Mouse (Mus musculus): ENCODE data around the gene Rabgap1l. TPM values are rescaled to one million over a fixed set of nuclear protein-coding genes. Genes with fewer than 3 reads are reported as not detected.
"Not testable (repeated sequence)": the region's sequence is repeated elsewhere in the genome, so short reads cannot be mapped to it uniquely, and the experiment has no call there.

The Rabgap1l gene
- total RNA-seq, 2 experiments from 2014 or later: 194 to 203 TPM

GRCm38 (mm10) chr1:160520665-160521064 is 272.3 kb downstream of the Rabgap1l start:
- intact Hi-C loops (cut with DNase I): no loop called here
- DNase-seq: no peak

DNA sequence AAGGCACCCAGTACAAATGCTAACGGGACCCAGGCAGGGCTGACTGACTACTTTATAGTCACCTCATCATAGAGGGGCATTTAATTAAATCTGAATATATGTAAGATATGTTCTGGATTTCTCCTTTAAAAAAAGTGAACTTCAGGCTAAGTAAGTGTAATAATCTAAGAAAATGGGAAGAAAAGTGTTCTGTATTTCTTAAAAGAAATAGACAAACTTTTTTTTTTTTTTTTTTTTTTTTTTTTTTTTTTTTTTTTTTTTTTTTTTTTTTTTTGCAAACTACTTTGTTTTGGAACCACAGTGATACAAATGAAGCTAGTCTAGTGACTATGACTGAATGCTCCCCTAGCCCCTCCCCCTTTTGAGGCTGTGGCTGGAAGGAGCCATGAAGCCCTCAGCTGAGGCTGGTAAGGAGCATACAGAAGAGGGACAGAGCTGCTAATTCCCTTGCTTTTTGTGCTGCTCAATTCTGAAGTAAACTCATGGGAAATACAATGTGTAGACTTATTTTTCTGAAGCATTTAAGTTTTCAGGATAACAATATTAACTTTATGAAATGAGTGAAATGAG is 273.0 kb downstream of the Rabgap1l start:
- intact Hi-C loops (cut with DNase I): no loop called here
- DNase-seq: no peak

GRCm38 (mm10) chr1:160518552-160518951 is 274.5 kb downstream of the Rabgap1l start:
- intact Hi-C loops (cut with DNase I): no loop called here
- DNase-seq: no peak

GRCm38 (mm10) chr1:160507766-160508165 is 285.2 kb downstream of the Rabgap1l start:
- intact Hi-C loops (cut with DNase I): no loop called here

GRCm38 (mm10) chr1:160496906-160497577 is 296.0 kb downstream of the Rabgap1l start:
- intact Hi-C loops (cut with DNase I): no loop called here
- DNase-seq: no peak

More at GRCm38 (mm10) chr1:160507766-160508165, 285.2 kb downstream of the Rabgap1l start:
- DNase-seq: no peak

GRCm38 (mm10) chr1:160485731-160486130 is 307.3 kb downstream of the Rabgap1l start:
- intact Hi-C loops (cut with DNase I): no loop called here
- DNase-seq: no peak

DNA sequence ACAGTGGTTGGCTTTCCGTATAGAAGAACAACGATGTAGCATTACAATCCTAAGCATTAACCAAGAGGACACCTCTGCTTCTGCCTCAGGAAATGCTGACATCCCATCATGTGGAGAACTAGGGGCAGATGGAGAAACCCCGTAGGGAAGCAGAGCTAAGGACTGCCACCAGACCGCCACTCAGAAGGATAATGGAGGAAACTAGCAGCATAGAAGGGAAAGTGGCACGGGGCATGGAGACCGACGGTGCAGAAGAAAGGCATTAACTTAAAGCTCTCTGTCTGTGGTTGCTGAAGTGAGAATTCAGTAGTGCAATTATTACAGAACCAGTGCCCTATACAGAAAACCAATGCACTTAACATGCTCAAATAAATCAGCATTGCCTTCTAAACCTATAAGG is 308.0 kb downstream of the Rabgap1l start:
- intact Hi-C loops (cut with DNase I): no loop called here
- peak; percentile 0 for DNase-seq

DNA sequence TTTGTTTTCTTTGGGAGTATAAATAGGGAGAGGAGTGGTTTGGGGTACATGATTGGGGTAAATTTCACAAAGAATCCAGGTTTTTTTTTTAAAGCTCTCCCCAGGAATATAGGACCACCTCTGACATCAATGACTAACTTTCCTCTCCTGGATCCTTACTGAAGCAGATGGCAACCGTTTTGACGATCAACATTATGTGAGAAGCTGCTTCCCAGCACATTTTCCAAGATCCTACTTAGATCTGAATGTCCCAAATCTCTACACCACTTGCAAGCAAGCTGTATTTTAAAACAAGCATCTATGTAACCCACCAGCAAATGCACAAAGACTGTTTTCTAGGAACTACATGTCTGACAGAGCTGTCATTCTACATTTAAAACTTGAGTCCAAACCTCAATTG is 311.4 kb downstream of the Rabgap1l start:
- DNase-seq: no peak
- intact Hi-C loops (cut with DNase I): no loop called here

DNA sequence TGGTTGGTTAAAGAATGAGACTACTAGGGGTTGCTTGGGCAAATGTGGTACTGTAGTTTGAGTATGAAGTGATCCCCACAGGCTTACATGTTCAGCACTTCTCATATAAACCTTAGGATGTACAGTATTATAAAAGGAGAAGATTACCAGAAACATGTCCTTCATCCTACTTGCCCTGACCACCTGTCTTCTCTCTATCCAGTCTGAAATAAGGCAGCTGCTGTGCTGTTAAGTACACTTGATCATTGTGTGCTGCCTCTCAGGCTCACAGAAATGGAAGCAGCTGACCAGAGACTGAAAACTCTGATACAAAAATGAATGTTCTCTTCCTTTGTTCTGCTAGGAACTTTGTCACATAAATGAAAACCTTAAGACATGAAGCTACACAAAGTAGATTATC is 325.6 kb downstream of the Rabgap1l start:
- intact Hi-C loops (cut with DNase I): no loop called here
- DNase-seq: no peak

GRCm38 (mm10) chr1:160465186-160465585 is 327.8 kb downstream of the Rabgap1l start:
- intact Hi-C loops (cut with DNase I): no loop called here
- no peak for DNase-seq

DNA sequence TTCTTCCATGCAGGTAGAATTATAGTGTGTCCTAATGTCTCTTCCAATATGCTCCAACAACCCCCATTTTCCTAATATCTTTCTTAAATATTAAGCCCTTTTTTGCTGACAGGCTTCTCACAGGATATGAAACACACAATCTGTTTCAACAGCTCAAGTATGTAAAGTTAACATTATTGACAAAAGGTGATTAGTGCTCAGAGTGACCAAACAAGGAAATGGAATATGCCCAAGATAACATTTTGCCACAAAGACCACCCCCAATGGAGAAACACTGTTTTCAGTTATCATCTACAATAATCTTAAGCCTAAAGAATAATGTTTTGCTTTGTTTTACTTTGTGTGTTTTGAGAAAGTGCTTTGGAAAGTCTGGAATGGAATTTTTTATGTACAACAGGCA is 328.9 kb downstream of the Rabgap1l start:
- no peak for DNase-seq
- intact Hi-C loops (cut with DNase I): no loop called here

GRCm38 (mm10) chr1:160460346-160460745 is 332.7 kb downstream of the Rabgap1l start:
- intact Hi-C loops (cut with DNase I): no loop called here
- DNase-seq: no peak

GRCm38 (mm10) chr1:160451663-160452062 is 341.3 kb downstream of the Rabgap1l start:
- no peak for DNase-seq
- intact Hi-C loops (cut with DNase I): no loop called here

- no peak for DNase-seq
- intact Hi-C loops (cut with DNase I): no loop called here
Observed at GRCm38 (mm10) chr1:160448681-160449080, 344.3 kb downstream of the Rabgap1l start.

DNA sequence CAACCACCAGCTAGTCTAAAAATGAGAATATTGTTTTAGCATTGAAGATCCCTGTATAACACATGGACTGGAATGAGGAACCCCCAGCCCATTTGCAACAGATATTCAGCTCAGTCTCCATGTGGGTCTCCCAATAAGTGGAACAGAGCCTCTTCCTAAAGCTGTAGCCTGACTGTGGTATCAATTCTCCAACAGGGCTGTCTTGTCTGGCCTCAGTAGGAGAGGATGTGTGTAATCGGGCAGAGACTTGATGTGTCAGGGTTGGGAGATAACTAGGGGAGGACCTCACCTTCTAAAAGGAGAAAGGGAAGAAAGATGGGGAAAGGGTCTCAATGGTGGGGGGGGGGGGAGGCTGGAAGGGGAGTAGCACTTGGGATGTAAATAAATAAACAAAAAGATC is 346.2 kb downstream of the Rabgap1l start:
- intact Hi-C loops (cut with DNase I): no loop called here
- DNase-seq: no peak

GRCm38 (mm10) chr1:160443506-160443905 is 349.5 kb downstream of the Rabgap1l start:
- intact Hi-C loops (cut with DNase I): no loop called here
- no peak for DNase-seq

DNA sequence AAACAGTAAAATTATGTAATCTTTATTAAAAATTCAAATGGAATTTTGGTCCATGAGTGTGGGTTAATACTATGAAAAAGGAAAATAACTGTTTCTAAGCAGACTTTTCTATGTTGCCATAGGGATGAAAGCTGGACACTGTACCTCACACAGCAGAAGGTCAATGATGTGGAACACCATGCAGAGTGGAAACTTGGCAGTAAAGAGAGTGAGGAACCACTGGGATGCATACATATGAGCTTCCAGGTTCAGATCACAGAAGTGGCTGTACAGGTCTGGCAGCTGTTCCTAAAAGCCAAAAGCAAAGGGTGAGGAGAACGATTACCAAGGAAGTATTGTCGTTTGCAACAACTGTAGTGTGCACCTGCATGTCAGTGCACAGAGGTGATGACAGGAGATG is 351.3 kb downstream of the Rabgap1l start:
- intact Hi-C loops (cut with DNase I): no loop called here
- no peak for DNase-seq

DNA sequence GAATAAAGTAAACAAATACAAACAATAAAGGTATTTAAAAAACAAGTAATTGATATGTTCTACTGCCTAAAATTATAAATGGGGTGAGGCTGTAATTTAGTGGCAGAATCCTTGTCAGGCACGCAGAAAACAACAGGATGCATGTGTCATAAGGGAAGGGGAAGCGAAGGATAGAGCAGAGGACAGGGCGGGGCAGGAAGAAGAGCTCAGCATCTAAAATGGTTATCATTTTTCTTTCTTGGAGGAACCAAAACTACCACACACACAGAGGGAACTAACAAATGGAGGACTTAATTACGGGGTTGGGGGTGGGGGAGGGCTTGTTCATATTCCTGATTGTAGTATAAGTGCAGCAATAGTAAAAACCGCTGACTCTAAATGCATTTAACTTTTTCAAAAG is 351.9 kb downstream of the Rabgap1l start:
- no peak for DNase-seq
- intact Hi-C loops (cut with DNase I): no loop called here

- intact Hi-C loops (cut with DNase I): no loop called here
- DNase-seq: no peak
Observed at GRCm38 (mm10) chr1:160438820-160439219, 354.2 kb downstream of the Rabgap1l start.

GRCm38 (mm10) chr1:160417196-160417854 is 375.7 kb downstream of the Rabgap1l start:
- DNase-seq: no peak
- intact Hi-C loops (cut with DNase I): no loop called here

- intact Hi-C loops (cut with DNase I): no loop called here
- DNase-seq: peak; percentile 11
Observed at GRCm38 (mm10) chr1:160410822-160411221, 382.2 kb downstream of the Rabgap1l start.

GRCm38 (mm10) chr1:160409689-160410088 is 383.3 kb downstream of the Rabgap1l start:
- intact Hi-C loops (cut with DNase I); DNase-seq: not testable (repeated sequence)
